Mouse (Mus musculus): ENCODE measurements around the gene Rab22a.

The Rab22a gene

DNA sequence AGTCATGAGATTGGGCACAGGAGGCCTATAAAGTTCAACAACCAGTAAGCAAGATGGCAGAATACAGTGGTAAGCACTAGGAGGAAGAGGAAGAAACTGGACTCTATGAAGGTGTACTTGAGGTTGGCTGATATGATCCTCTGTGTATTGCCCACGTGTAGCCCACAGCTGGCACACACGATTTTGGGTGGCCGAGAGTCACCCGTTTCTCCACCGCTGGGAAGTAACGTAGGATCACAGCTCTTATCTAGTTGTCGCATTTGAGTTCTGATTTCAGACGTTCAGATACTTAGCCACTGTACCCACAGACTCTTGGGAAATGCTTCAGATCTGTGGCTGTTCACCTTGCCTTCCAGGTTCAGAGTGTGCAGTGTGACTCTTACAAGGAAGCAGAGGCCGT lies 78.7 kb downstream of the Rab22a start:
- no peaks in the 10 kb centered on the region for H3K9me3 ChIP-seq (ENCODE audit: low read length)
- peaks cover 26% of the 10 kb centered on the region for H3K36me3 ChIP-seq (ENCODE audit: insufficient read depth, low read length)
- H3K27me3 ChIP-seq (ENCODE audit: insufficient read depth, low read length): no peaks in the 10 kb centered on the region
- peak overlapping the region; percentile 94 for H3K4me3 ChIP-seq (replicated peaks; ENCODE audit: low read length)
- TF ChIP-seq NANOG (IDR thresholded peaks at IDR 0.05; ENCODE audit: borderline replicate concordance, low read length) (no peak), CTCF (conservative IDR thresholded peaks at IDR 0.05; ENCODE audit: low read length) (no peak), POU5F1 (IDR thresholded peaks at IDR 0.05; ENCODE audit: borderline replicate concordance, low read length) (no peak)
- peaks cover 20% of the 10 kb centered on the region for H3K4me1 ChIP-seq (replicated peaks; ENCODE audit: low read depth, low read length)

DNA sequence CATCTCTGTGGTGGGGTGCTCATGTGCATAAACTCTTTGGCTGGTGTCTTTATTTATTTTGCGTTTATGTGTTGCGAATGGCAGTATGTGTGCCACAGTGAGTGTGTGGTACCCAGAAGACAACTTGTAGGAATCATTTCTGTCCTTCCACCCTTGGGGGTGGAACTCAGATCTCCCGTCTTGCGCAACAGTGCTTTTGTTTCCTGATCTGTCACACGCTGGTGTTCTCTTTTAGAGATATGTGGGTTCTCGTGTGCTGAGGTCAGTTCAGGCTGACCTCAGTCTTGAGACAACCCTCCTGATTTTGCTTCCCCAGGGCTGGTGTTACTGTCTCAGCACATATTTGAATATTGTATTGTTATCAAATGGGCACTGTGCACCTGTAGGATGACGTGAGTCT lies 79.5 kb downstream of the Rab22a start:
- Histone ChIP-seq H3K4me3 (replicated peaks; ENCODE audit: low read length) (no peak overlapping the region), H3K36me3 (ENCODE audit: insufficient read depth, low read length) (peaks cover 29% of the 10 kb centered on the region), H3K9me3 (ENCODE audit: low read length) (no peaks in the 10 kb centered on the region), H3K27me3 (ENCODE audit: insufficient read depth, low read length) (no peaks in the 10 kb centered on the region), H3K4me1 (replicated peaks; ENCODE audit: low read depth, low read length) (peaks cover 23% of the 10 kb centered on the region)
- TF ChIP-seq POU5F1 (IDR thresholded peaks at IDR 0.05; ENCODE audit: borderline replicate concordance, low read length) (no peak), CTCF (conservative IDR thresholded peaks at IDR 0.05; ENCODE audit: low read length) (no peak), NANOG (IDR thresholded peaks at IDR 0.05; ENCODE audit: borderline replicate concordance, low read length) (no peak)

DNA sequence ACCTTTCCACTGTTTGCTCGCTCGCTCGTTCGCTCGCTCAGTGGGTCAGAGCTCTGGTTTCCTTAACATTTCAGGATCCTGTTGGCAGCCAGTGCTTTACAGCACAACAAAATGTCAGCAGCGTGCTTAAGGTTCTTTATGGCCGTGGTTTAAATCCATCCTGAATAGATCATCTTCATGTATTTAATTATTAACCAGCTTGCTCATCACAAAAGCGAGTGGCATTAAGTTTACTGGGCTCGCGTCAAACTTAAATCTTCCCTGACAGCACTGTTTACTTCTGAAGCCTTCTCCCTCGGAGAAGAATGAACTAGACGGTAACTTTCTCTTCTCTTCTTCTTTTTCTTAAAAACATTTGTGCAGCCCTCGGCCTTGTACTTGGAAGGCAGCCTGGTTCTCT lies 82.5 kb downstream of the Rab22a start:
- H3K4me1 ChIP-seq (replicated peaks; ENCODE audit: low read depth, low read length): peaks cover 27% of the 10 kb centered on the region
- H3K27me3 ChIP-seq (ENCODE audit: insufficient read depth, low read length): no peaks in the 10 kb centered on the region
- no peak for TF ChIP-seq CTCF (conservative IDR thresholded peaks at IDR 0.05; ENCODE audit: low read length)
- no peak for TF ChIP-seq POU5F1 (IDR thresholded peaks at IDR 0.05; ENCODE audit: borderline replicate concordance, low read length)
- no peak for TF ChIP-seq NANOG (IDR thresholded peaks at IDR 0.05; ENCODE audit: borderline replicate concordance, low read length)
- peaks cover 30% of the 10 kb centered on the region for H3K36me3 ChIP-seq (ENCODE audit: insufficient read depth, low read length)
- no peak overlapping the region for H3K4me3 ChIP-seq (replicated peaks; ENCODE audit: low read length)
- H3K9me3 ChIP-seq (ENCODE audit: low read length): no peaks in the 10 kb centered on the region

DNA sequence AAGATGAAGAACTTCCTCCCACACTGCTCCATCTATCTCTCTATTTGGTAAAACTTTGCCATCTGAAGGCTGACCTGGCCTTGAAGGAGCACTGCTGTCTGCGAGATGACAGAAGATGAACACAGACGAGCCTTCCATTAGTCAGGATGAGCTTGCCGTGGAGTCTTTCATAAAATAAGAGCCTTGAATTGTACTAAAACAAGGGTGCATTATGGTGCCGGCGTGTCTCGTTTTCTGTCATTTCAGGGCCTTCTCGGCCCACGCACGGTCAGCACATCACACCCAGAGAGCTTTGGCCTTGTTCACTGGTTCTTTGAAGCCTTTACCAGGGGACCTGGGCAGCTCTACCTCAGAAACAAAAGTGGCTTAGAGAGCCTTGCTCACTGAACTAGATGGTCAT lies 83.2 kb downstream of the Rab22a start:
- H3K4me1 ChIP-seq (replicated peaks; ENCODE audit: low read depth, low read length): peaks cover 34% of the 10 kb centered on the region
- peaks cover 30% of the 10 kb centered on the region for H3K36me3 ChIP-seq (ENCODE audit: insufficient read depth, low read length)
- no peaks in the 10 kb centered on the region for H3K9me3 ChIP-seq (ENCODE audit: low read length)
- no peaks in the 10 kb centered on the region for H3K27me3 ChIP-seq (ENCODE audit: insufficient read depth, low read length)
- H3K4me3 ChIP-seq (replicated peaks; ENCODE audit: low read length): no peak overlapping the region
- TF ChIP-seq POU5F1 (IDR thresholded peaks at IDR 0.05; ENCODE audit: borderline replicate concordance, low read length): no peak
- TF ChIP-seq CTCF (conservative IDR thresholded peaks at IDR 0.05; ENCODE audit: low read length): no peak
- TF ChIP-seq NANOG (IDR thresholded peaks at IDR 0.05; ENCODE audit: borderline replicate concordance, low read length): no peak

DNA sequence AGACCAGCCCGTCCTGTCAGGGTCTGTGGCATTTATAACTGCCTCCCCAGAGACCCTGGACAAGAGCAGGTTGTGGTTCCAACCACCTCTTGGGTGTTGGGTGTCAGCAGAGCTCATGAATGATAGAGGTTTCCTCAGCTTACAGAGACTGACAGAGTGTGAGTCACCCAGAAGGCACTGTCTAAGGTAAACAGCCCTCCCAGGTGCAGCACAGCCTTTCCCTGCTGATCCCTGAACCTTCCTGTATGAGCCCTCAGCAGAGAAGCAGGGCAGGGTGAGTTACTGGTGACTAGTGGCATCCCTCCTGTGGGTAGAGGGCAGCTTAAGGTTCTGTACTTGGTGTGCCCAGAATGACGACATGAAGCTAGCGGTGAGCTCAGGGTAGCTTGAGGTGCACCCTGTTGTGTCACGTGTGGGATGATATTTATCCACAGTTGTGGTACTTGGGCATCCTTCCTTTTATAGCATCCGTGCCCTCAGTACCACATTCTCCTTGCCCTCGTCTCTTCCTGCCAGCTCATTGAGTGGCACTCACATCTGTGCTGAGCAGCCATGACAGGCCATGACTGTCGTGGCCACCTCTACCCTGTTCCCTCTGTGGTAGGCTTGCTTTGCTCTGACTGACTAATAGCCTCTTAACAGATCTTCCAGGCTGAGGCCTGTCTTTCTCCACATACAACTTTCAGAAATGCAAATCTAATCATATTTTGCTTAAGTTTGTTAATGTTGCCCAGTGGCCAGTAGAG lies 84.7 kb downstream of the Rab22a start:
- Histone ChIP-seq H3K4me1 (replicated peaks; ENCODE audit: low read depth, low read length) (peaks cover 20% of the 10 kb centered on the region), H3K4me3 (replicated peaks; ENCODE audit: low read length) (no peak overlapping the region), H3K9me3 (ENCODE audit: low read length) (no peaks in the 10 kb centered on the region), H3K36me3 (ENCODE audit: insufficient read depth, low read length) (peaks cover 20% of the 10 kb centered on the region), H3K27me3 (ENCODE audit: insufficient read depth, low read length) (no peaks in the 10 kb centered on the region)
- no peak for TF ChIP-seq NANOG (IDR thresholded peaks at IDR 0.05; ENCODE audit: borderline replicate concordance, low read length)
- no peak for TF ChIP-seq POU5F1 (IDR thresholded peaks at IDR 0.05; ENCODE audit: borderline replicate concordance, low read length)
- TF ChIP-seq CTCF (conservative IDR thresholded peaks at IDR 0.05; ENCODE audit: low read length): no peak

DNA sequence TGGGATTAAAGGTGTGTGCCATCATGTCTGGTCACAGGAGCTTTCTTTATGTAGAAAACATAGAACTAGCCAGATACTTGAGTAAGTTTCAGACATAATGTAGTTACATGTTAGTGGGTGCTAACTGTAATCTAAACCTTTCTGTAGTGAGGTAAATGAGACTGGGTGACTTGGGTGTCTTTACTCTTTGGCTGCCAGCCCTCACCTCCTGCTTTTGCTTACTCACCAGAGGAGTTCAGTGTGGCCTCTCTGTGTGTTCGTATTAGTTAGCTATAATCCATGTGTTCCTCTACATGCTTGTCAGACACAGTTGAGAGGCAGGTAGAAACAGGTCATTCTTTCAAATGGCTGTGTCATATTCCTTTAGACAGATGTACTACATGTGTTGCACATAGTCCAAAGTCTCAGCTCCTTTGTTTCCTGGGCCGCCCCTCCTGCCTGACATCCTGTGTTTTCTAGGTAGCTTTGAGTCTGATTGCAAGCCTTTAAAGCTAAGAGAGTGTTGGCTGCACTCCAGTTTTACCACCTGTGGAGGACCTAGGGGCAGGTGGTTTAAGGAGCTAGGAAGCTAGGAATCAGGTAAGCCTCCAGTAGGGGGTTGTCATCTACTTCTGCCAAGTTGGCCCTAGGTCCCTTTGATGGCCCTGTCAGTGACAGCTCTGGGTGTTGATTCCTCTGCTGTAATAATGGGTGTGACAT lies 89.5 kb downstream of the Rab22a start:
- Histone ChIP-seq H3K4me3 (replicated peaks; ENCODE audit: low read length) (no peak overlapping the region), H3K4me1 (replicated peaks; ENCODE audit: low read depth, low read length) (peaks cover 12% of the 10 kb centered on the region), H3K36me3 (ENCODE audit: insufficient read depth, low read length) (peaks cover 6% of the 10 kb centered on the region; the same call in 1 of the 2 replicates), H3K9me3 (ENCODE audit: low read length) (no peaks in the 10 kb centered on the region), H3K27me3 (ENCODE audit: insufficient read depth, low read length) (no peaks in the 10 kb centered on the region)
- TF ChIP-seq CTCF (conservative IDR thresholded peaks at IDR 0.05; ENCODE audit: low read length) (no peak), POU5F1 (IDR thresholded peaks at IDR 0.05; ENCODE audit: borderline replicate concordance, low read length) (no peak), NANOG (IDR thresholded peaks at IDR 0.05; ENCODE audit: borderline replicate concordance, low read length) (no peak)

DNA sequence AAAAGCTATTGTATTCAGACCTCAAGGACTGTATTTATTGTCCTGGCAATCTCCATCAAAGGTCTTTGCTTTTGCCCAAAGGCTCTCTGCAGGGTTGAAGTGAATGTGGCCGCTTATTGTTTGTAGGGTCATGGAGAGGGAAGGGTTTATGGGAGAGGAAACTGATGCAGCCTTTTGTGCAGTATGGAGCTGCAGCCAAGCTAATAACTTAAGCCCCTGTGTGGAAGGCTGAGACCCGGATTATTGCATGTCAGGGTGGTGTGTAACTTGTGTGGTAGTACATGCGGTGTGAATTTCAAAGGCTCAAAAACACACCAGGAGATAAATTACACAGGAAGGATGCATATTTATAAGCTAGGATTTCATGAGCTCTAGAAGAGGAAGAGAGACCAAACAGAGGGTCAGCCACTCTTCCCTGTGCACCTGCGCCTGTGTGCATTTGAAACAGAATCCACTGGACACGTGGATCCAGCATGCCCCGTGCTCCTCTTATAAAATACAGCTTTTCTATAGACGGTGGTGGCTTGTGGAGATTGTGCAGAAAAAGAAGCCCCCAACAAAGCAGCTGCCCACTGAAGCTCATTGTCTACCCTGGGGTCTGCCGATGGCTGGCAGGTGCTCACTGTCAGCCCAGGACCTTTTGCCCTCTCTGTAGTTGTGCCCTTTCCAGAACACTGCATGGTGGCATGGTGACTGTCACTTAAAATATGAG lies 96.0 kb downstream of the Rab22a start:
- no peaks in the 10 kb centered on the region for H3K27me3 ChIP-seq (ENCODE audit: insufficient read depth, low read length)
- no peak overlapping the region for H3K4me3 ChIP-seq (replicated peaks; ENCODE audit: low read length)
- H3K4me1 ChIP-seq (replicated peaks; ENCODE audit: low read depth, low read length): peaks cover 40% of the 10 kb centered on the region
- no peak for TF ChIP-seq CTCF (conservative IDR thresholded peaks at IDR 0.05; ENCODE audit: low read length)
- no peak for TF ChIP-seq POU5F1 (IDR thresholded peaks at IDR 0.05; ENCODE audit: borderline replicate concordance, low read length)
- TF ChIP-seq NANOG (IDR thresholded peaks at IDR 0.05; ENCODE audit: borderline replicate concordance, low read length): no peak
- H3K36me3 ChIP-seq (ENCODE audit: insufficient read depth, low read length): 0 out of 2 replicates have a peak, but pooled peaks cover 10% of the 10 kb centered on the region
- no peaks in the 10 kb centered on the region for H3K9me3 ChIP-seq (ENCODE audit: low read length)

All from E14TG2a.4 (cell line).